Mouse (Mus musculus) kidney, adult 9 months (tissue): ENCODE data around the gene Exph5.

Experiments used
- DNase-seq: peaks from one replicate; pipeline ENCODE4 v3.0.0; 2022

The Exph5 gene

GRCm38 (mm10) chr9:53375907-53376306 lies 74.4 kb downstream of the Exph5 start:
- DNase-seq, result no peak

- DNase-seq, result no peak
Observed at GRCm38 (mm10) chr9:53376820-53377219, 75.3 kb downstream of the Exph5 start.

GRCm38 (mm10) chr9:53377597-53377996 lies 76.1 kb downstream of the Exph5 start:
- DNase-seq, result no peak

GRCm38 (mm10) chr9:53378171-53378570 lies 76.7 kb downstream of the Exph5 start:
- DNase-seq, result no peak

- no peak for DNase-seq
Observed at GRCm38 (mm10) chr9:53380595-53380994, 79.1 kb downstream of the Exph5 start.

GRCm38 (mm10) chr9:53381113-53381615 lies 79.7 kb downstream of the Exph5 start:
- DNase-seq, result no peak

- DNase-seq, result peak; percentile 81
Observed at GRCm38 (mm10) chr9:53383951-53384866, 82.7 kb downstream of the Exph5 start, which contains the start of gene Kdelc2. TSS of gene Kdelc2 (plus strand) at chr9:53384025.

GRCm38 (mm10) chr9:53384873-53385272 lies 83.4 kb downstream of the Exph5 start:
- DNase-seq, result no peak

GRCm38 (mm10) chr9:53387431-53387830 lies 86.0 kb downstream of the Exph5 start:
- DNase-seq, result no peak

- DNase-seq, result no peak
Observed at GRCm38 (mm10) chr9:53389109-53389508, 87.6 kb downstream of the Exph5 start.

- DNase-seq, result peak; percentile 18
Observed at GRCm38 (mm10) chr9:53390136-53390535, 88.7 kb downstream of the Exph5 start.

GRCm38 (mm10) chr9:53397685-53398387 lies 96.4 kb downstream of the Exph5 start:
- DNase-seq, result no peak

GRCm38 (mm10) chr9:53398388-53398700 lies 96.9 kb downstream of the Exph5 start:
- DNase-seq, result peak; percentile 55

- no peak for DNase-seq
Observed at GRCm38 (mm10) chr9:53399537-53399936, 98.1 kb downstream of the Exph5 start.

GRCm38 (mm10) chr9:53400696-53401095 lies 99.2 kb downstream of the Exph5 start:
- peak; percentile 44 for DNase-seq

GRCm38 (mm10) chr9:53401146-53401545 lies 99.7 kb downstream of the Exph5 start:
- peak; percentile 39 for DNase-seq

GRCm38 (mm10) chr9:53402291-53402711 lies 100.8 kb downstream of the Exph5 start, which contains the start of gene 4930550C14Rik:
TSS of gene 4930550C14Rik (plus strand) at chr9:53402325.
- DNase-seq, result peak; percentile 57

- peak; percentile 36 for DNase-seq
Observed at GRCm38 (mm10) chr9:53402991-53403390, 101.5 kb downstream of the Exph5 start.

GRCm38 (mm10) chr9:53404050-53404752 lies 102.7 kb downstream of the Exph5 start:
- DNase-seq, result no peak

GRCm38 (mm10) chr9:53404753-53405722 lies 103.6 kb downstream of the Exph5 start:
- DNase-seq, result peak; percentile 78

- no peak for DNase-seq
Observed at GRCm38 (mm10) chr9:53408548-53408947, 107.1 kb downstream of the Exph5 start.

GRCm38 (mm10) chr9:53408953-53409361 lies 107.5 kb downstream of the Exph5 start:
- DNase-seq, result peak; percentile 45
